Mouse (Mus musculus): ENCODE measurements at regions not wholly inside any gene's neighbourhood (a gene's known extent, or its start where the extent isn't known, plus 50 kb on each side); places are given as distances from the start of the nearest gene placed in this dataset.

GRCm38 (mm10) chr9:23060526-23060925 lies 162.3 kb upstream of the Bmper start:
- no peaks in the 10 kb centered on the region for H3K9me3 ChIP-seq (ENCODE audit: low read length)
- H3K4me3 ChIP-seq (ENCODE audit: low read depth, low read length) = no peak overlapping the region
- H3K27me3 ChIP-seq (ENCODE audit: insufficient read depth, low read length) = no peaks in the 10 kb centered on the region
- H3K4me2 ChIP-seq (ENCODE audit: low read depth, low read length) = no peak overlapping the region
- H3K27ac ChIP-seq (ENCODE audit: low read depth) = no peak overlapping the region
- DNase-seq (no peak), ATAC-seq (no peak)
- H3K36me3 ChIP-seq (replicated peaks; ENCODE audit: insufficient read depth, low read length) = no peaks in the 10 kb centered on the region
- peaks cover 2% of the 10 kb centered on the region; the same call in 1 of the 2 replicates for H3K4me1 ChIP-seq (ENCODE audit: insufficient read depth)
- no peak overlapping the region for H3K9ac ChIP-seq (replicated peaks)
- TF ChIP-seq EP300 (IDR thresholded peaks at IDR 0.05; ENCODE audit: low read depth) = no peak
- TF ChIP-seq CTCF (IDR thresholded peaks at IDR 0.05; ENCODE audit: low read depth) = no peak

- H3K4me2 ChIP-seq (ENCODE audit: low read depth, low read length) = no peak overlapping the region
Measured at GRCm38 (mm10) chr9:23061179-23061929, 161.5 kb upstream of the Bmper start.

GRCm38 (mm10) chr9:23062057-23062655 lies 160.7 kb upstream of the Bmper start:
- no peak for TF ChIP-seq EP300 (IDR thresholded peaks at IDR 0.05; ENCODE audit: low read depth)
- no peak for TF ChIP-seq CTCF (IDR thresholded peaks at IDR 0.05; ENCODE audit: low read depth)
- H3K4me2 ChIP-seq (ENCODE audit: low read depth, low read length) = no peak overlapping the region
- H3K36me3 ChIP-seq (replicated peaks; ENCODE audit: insufficient read depth, low read length) = no peaks in the 10 kb centered on the region
- H3K9ac ChIP-seq (replicated peaks) = no peak overlapping the region
- H3K27me3 ChIP-seq (ENCODE audit: insufficient read depth, low read length) = no peaks in the 10 kb centered on the region
- no peak for ATAC-seq
- no peak for DNase-seq
- no peak overlapping the region for H3K27ac ChIP-seq (ENCODE audit: low read depth)
- peaks cover 2% of the 10 kb centered on the region; the same call in 1 of the 2 replicates for H3K4me1 ChIP-seq (ENCODE audit: insufficient read depth)
- no peak overlapping the region for H3K4me3 ChIP-seq (ENCODE audit: low read depth, low read length)
- WGBS (ENCODE audit: insufficient replicate concordance) = 73% methylated on average over 8 of the region's 8 CpGs
- H3K9me3 ChIP-seq (ENCODE audit: low read length) = no peaks in the 10 kb centered on the region

More at GRCm38 (mm10) chr9:23061179-23061929, 161.5 kb upstream of the Bmper start:
- H3K27ac ChIP-seq (ENCODE audit: low read depth) = no peak overlapping the region
- 69% methylated on average over 4 of the region's 4 CpGs for WGBS (ENCODE audit: insufficient replicate concordance)
- H3K9me3 ChIP-seq (ENCODE audit: low read length) = no peaks in the 10 kb centered on the region
- no peak for ATAC-seq
- DNase-seq = no peak
- H3K4me3 ChIP-seq (ENCODE audit: low read depth, low read length) = no peak overlapping the region
- peaks cover 2% of the 10 kb centered on the region; the same call in 1 of the 2 replicates for H3K4me1 ChIP-seq (ENCODE audit: insufficient read depth)
- no peaks in the 10 kb centered on the region for H3K27me3 ChIP-seq (ENCODE audit: insufficient read depth, low read length)
- H3K36me3 ChIP-seq (replicated peaks; ENCODE audit: insufficient read depth, low read length) = no peaks in the 10 kb centered on the region
- TF ChIP-seq CTCF (IDR thresholded peaks at IDR 0.05; ENCODE audit: low read depth) (no peak), EP300 (IDR thresholded peaks at IDR 0.05; ENCODE audit: low read depth) (no peak)
- no peak overlapping the region for H3K9ac ChIP-seq (replicated peaks)

- H3K9me3 ChIP-seq (ENCODE audit: low read length) = no peaks in the 10 kb centered on the region
- no peak overlapping the region for H3K4me3 ChIP-seq (ENCODE audit: low read depth, low read length)
- H3K36me3 ChIP-seq (replicated peaks; ENCODE audit: insufficient read depth, low read length) = no peaks in the 10 kb centered on the region
- no peak overlapping the region for H3K9ac ChIP-seq (replicated peaks)
- H3K4me2 ChIP-seq (ENCODE audit: low read depth, low read length) = no peak overlapping the region
- H3K27me3 ChIP-seq (ENCODE audit: insufficient read depth, low read length) = no peaks in the 10 kb centered on the region
- H3K4me1 ChIP-seq (ENCODE audit: insufficient read depth) = peaks cover 2% of the 10 kb centered on the region; the same call in 1 of the 2 replicates
- 60% methylated on average over 7 of the region's 7 CpGs for WGBS (ENCODE audit: insufficient replicate concordance)
- no peak for DNase-seq
- H3K27ac ChIP-seq (ENCODE audit: low read depth) = no peak overlapping the region
- TF ChIP-seq EP300 (IDR thresholded peaks at IDR 0.05; ENCODE audit: low read depth) (no peak), CTCF (IDR thresholded peaks at IDR 0.05; ENCODE audit: low read depth) (no peak)
- no peak for ATAC-seq
Measured at GRCm38 (mm10) chr9:23062656-23063444, 160.0 kb upstream of the Bmper start.

GRCm38 (mm10) chr9:23064001-23064400 lies 158.9 kb upstream of the Bmper start:
- TF ChIP-seq EP300 (IDR thresholded peaks at IDR 0.05; ENCODE audit: low read depth) (no peak), CTCF (IDR thresholded peaks at IDR 0.05; ENCODE audit: low read depth) (no peak)
- no peak for DNase-seq
- Histone ChIP-seq H3K9me3 (ENCODE audit: low read length) (no peaks in the 10 kb centered on the region), H3K27ac (ENCODE audit: low read depth) (no peak overlapping the region), H3K4me1 (ENCODE audit: insufficient read depth) (peaks cover 2% of the 10 kb centered on the region; the same call in 1 of the 2 replicates), H3K9ac (replicated peaks) (no peak overlapping the region), H3K4me2 (ENCODE audit: low read depth, low read length) (no peak overlapping the region), H3K4me3 (ENCODE audit: low read depth, low read length) (no peak overlapping the region), H3K36me3 (replicated peaks; ENCODE audit: insufficient read depth, low read length) (no peaks in the 10 kb centered on the region), H3K27me3 (ENCODE audit: insufficient read depth, low read length) (no peaks in the 10 kb centered on the region)
- WGBS (ENCODE audit: insufficient replicate concordance) = 83% methylated on average over 2 of the region's 2 CpGs
- ATAC-seq = no peak

- no peak overlapping the region for H3K27ac ChIP-seq (ENCODE audit: low read depth)
- H3K27me3 ChIP-seq (ENCODE audit: insufficient read depth, low read length) = no peaks in the 10 kb centered on the region
- H3K9me3 ChIP-seq (ENCODE audit: low read length) = no peaks in the 10 kb centered on the region
- TF ChIP-seq CTCF (IDR thresholded peaks at IDR 0.05; ENCODE audit: low read depth) (no peak), EP300 (IDR thresholded peaks at IDR 0.05; ENCODE audit: low read depth) (no peak)
- 78% methylated on average over 3 of the region's 3 CpGs for WGBS (ENCODE audit: insufficient replicate concordance)
- H3K4me2 ChIP-seq (ENCODE audit: low read depth, low read length) = no peak overlapping the region
- no peak overlapping the region for H3K9ac ChIP-seq (replicated peaks)
- DNase-seq (no peak), ATAC-seq (no peak)
- H3K36me3 ChIP-seq (replicated peaks; ENCODE audit: insufficient read depth, low read length) = no peaks in the 10 kb centered on the region
- peaks cover 2% of the 10 kb centered on the region; the same call in 1 of the 2 replicates for H3K4me1 ChIP-seq (ENCODE audit: insufficient read depth)
- no peak overlapping the region for H3K4me3 ChIP-seq (ENCODE audit: low read depth, low read length)
Measured at GRCm38 (mm10) chr9:23064811-23065210, 158.1 kb upstream of the Bmper start.
